Mouse (Mus musculus): ENCODE results near the gene Krt33a.

DNA sequence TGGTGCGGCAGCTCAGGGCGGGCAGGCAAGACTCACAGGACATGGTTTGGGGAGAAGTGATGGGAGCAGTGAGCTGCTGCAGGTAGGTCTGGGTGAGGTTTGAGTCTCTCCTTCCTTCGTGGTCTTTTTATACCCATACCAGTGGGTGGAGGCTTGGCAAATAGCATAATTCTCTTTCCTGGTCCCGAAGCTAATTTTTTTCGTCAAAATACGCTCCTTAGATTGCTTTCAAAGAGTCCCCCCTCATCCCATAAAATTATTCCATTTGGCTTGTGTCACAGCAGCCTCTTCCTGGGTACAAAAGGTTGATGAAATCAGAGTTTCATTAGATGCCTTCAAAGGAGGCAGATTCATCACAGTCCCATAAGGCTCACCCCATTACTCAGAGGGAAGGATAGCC lies 25.4 kb upstream of the Krt33a start, which contains the start of gene Krt34:
- TF ChIP-seq CTCF (conservative IDR thresholded peaks at IDR 0.05 in 1 of 2, IDR thresholded peaks at IDR 0.05 in 1 of 2; ENCODE audit: low read depth in 2 of 2, low read length in 2 of 2) = no peak
- TF ChIP-seq ZKSCAN1 (IDR thresholded peaks at IDR 0.05; ENCODE audit: borderline replicate concordance, low read depth, low read length) = no peak
- TF ChIP-seq POLR2A (IDR thresholded peaks at IDR 0.05; ENCODE audit: low read depth, low read length) = no peak
- TF ChIP-seq EP300 (IDR thresholded peaks at IDR 0.05; ENCODE audit: low read length) = no peak
